Comparison of ENCODE assay signal across 1 mouse cellular context in genomic region chr4:40312213-40312612, GRCm38 (mm10).
TF ChIP-seq lines count a peak whose summit lies in the region.

No protein-coding gene starts in this region.

TF ChIP-seq in MEL, 35 proteins besides CTCF, POLR2A, EP300 and RAD21:
- TF ChIP-seq GABPA (IDR thresholded peaks at IDR 0.05; ENCODE audit: low read depth, low read length) (no peak), GATA1 (IDR thresholded peaks at IDR 0.05; ENCODE audit: low read depth, low read length) (peak; percentile 79), NELFE (IDR thresholded peaks at IDR 0.05; ENCODE audit: low read depth, low read length) (no peak), TCF12 (IDR thresholded peaks at IDR 0.05; ENCODE audit: low read depth, low read length) (peak; percentile 79), ETS1 (IDR thresholded peaks at IDR 0.05; ENCODE audit: low read depth, low read length) (peak; percentile 44; the same call in 1 of the 2 replicates), ZC3H11A (IDR thresholded peaks at IDR 0.05; ENCODE audit: low read depth, low read length) (no peak), ZNF384 (IDR thresholded peaks at IDR 0.05; ENCODE audit: low read depth, low read length) (peak; percentile 46; the same call in 1 of the 2 replicates), ELF1 (IDR thresholded peaks at IDR 0.05; ENCODE audit: low read depth, low read length) (no peak)
